Mouse (Mus musculus) MEL (cell line): ENCODE data around the gene Fmnl2.

Experiments used
- BHLHE40 ChIP-seq: IDR thresholded peaks from 2 replicates; pipeline ENCODE4 v1.6.1; 2012; ENCODE audit warnings: low read depth, mild to moderate bottlenecking, inconsistent platforms, low read length, improper control_type of control experiment, borderline replicate concordance
- CTCF ChIP-seq, 3 experiments: IDR thresholded peaks in 2 of 3; conservative IDR thresholded peaks in 1 of 3; 2 replicates each; pipeline ENCODE4 v1.5.1; 2011 to 2012; ENCODE audit warnings: low read length in 3 of 3, low read depth in 2 of 3, mild to moderate bottlenecking in 2 of 3, improper control_type of control experiment in 1 of 3, inconsistent platforms in 1 of 3, mixed read lengths in 1 of 3, moderate library complexity in 1 of 3; ENCODE audit not compliant: control insufficient read depth in 1 of 3, insufficient read depth in 1 of 3, poor library complexity in 1 of 3, severe bottlenecking in 1 of 3
- GABPA ChIP-seq: IDR thresholded peaks from 2 replicates; pipeline ENCODE4 v1.6.1; 2012; ENCODE audit warnings: low read depth, mild to moderate bottlenecking, inconsistent platforms, low read length, improper control_type of control experiment, moderate library complexity
- JUND ChIP-seq: IDR thresholded peaks from 2 replicates; pipeline ENCODE4 v1.6.1; 2011; ENCODE audit warnings: low read depth, mild to moderate bottlenecking, improper control_type of control experiment, low read length
- USF1 ChIP-seq: IDR thresholded peaks from 2 replicates; pipeline ENCODE4 v1.6.1; 2014; ENCODE audit warnings: low read depth, mild to moderate bottlenecking, inconsistent platforms, low read length, improper control_type of control experiment, moderate library complexity
- ZNF384 ChIP-seq: IDR thresholded peaks from 2 replicates; pipeline ENCODE4 v1.6.1; 2012; ENCODE audit warnings: low read depth, mild to moderate bottlenecking, inconsistent platforms, low read length, improper control_type of control experiment

DNA sequence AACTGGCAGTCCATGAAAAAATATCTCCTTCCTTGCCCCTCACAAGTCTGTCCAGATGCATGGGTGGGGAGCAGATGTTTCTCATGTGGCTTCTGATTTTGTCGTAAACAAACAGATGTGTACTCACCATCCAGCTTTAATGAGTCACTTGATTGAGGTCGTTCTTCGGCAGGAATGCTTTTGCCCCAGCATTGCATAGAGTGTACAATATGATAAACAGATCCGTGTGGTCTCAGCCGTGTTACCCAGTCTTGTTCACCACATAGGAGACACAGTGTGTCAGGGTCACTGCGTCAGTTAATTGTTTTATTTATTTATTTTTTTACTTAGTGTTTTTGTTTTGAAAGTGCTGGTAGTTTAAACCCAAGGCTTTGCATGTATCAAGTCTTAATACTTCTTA is 189.4 kb downstream of the Fmnl2 start:
- TF ChIP-seq USF1 (no peak), BHLHE40 (no peak), GABPA (no peak), JUND (no peak), CTCF (IDR thresholded peaks at IDR 0.05 in 2 of 3, conservative IDR thresholded peaks at IDR 0.05 in 1 of 3; ENCODE audit: control insufficient read depth in 1 of 3, insufficient read depth in 1 of 3, low read depth in 2 of 3, low read length in 3 of 3, poor library complexity in 1 of 3, severe bottlenecking in 1 of 3) (no peak), ZNF384 (no peak)
